ENCODE assay signal across 13 mouse cellular contexts in the genomic region with DNA sequence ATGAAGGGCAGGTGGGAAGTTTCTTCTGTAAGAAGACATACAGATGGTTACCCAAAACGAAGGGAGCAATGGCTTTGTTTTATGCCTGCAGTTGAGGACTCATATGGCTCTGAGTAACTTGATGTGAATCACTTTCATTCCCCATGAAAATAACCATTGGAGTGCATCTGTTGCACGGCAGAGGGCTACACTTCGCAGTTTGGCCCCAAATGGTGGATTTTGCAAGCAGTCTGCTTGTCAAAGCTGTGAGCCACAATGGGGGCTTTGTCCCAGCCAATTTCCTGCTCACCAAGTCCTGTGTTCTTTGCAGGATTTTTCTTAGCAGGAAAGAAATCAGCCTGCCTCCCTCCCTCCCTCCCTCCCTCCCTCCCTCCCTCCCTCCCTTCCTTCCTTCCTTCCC.
DNase-seq lines count a peak whose midpoint lies in the region; ATAC-seq and TF ChIP-seq lines count a peak whose summit lies in the region.
"Had no signal": no experiment of that assay in that cellular context is flagged by ENCODE, and none has a peak within 500 bp of the region (broad histone marks: within the 10 kb centered on the region; RNA-seq: fewer than 3 reads in every experiment).

No protein-coding gene starts in this region.

- no peaks in the 10 kb centered on the region for H3K27me3 ChIP-seq in hindbrain, embryonic 10.5 days (ENCODE audit: insufficient read depth, poor library complexity, severe bottlenecking)
- no peaks in the 10 kb centered on the region for H3K27me3 ChIP-seq in hindbrain, embryonic 16.5 days (replicated peaks; ENCODE audit: control insufficient read depth, insufficient read depth, low read length)
- H3K27me3 ChIP-seq in forebrain, embryonic 14.5 days (replicated peaks; ENCODE audit: control insufficient read depth, insufficient read depth, low read length), result no peaks in the 10 kb centered on the region
- H3K27me3 ChIP-seq: limb, embryonic 13.5 days had no signal

- H3K4me1 ChIP-seq in hindbrain, embryonic 10.5 days (replicated peaks), result peaks cover 41% of the 10 kb centered on the region
- H3K4me1 ChIP-seq in hindbrain, embryonic 16.5 days (ENCODE audit: control insufficient read depth, insufficient read depth, low read depth, low read length), result no peaks in the 10 kb centered on the region; the same call in none of the 2 replicates
- H3K4me1 ChIP-seq in forebrain, embryonic 14.5 days (ENCODE audit: control insufficient read depth, insufficient read depth, low read length), result peaks cover 11% of the 10 kb centered on the region

- peak; percentile 18 for DNase-seq in hindbrain, embryonic 10.5 days (ENCODE audit: low spot score)
- peak; percentile 91 for DNase-seq in brain, embryonic 14.5 days (ENCODE audit: low read depth)
- peak; percentile 70 for DNase-seq in forebrain, embryonic 14.5 days (ENCODE audit: low spot score)
- peak; percentile 65 to 71 for DNase-seq in layer of hippocampus, postnatal 10 days (ENCODE audit: low spot score in 2 of 2)
- DNase-seq in testis, postnatal 10 days (ENCODE audit: low spot score), result no peak
- DNase-seq in heart, postnatal 36 days, result no peak
- DNase-seq: adrenal gland, postnatal 10 days; kidney, adult 8-10 months; lung, postnatal 36 days; midbrain, embryonic 14.5 days had no signal

- no peak for ATAC-seq in hindbrain, embryonic 16.5 days
- 0 out of 2 replicates have a peak, but pooled peaks have one; percentile 46 for ATAC-seq in forebrain, embryonic 14.5 days

- WGBS in hindbrain, embryonic 10.5 days, result 48% methylated on average over 3 of the region's 3 CpGs
- 30% methylated on average over 3 of the region's 3 CpGs for WGBS in hindbrain, embryonic 16.5 days
- WGBS in forebrain, embryonic 14.5 days, result 12% methylated on average over 3 of the region's 3 CpGs

- no peak for TF ChIP-seq POLR2A in brain, embryonic 14.5 days (IDR thresholded peaks at IDR 0.05; ENCODE audit: borderline replicate concordance, extremely low read depth, insufficient read depth, insufficient read length, poor library complexity, severe bottlenecking)

- no peaks in the 10 kb centered on the region for H3K36me3 ChIP-seq in hindbrain, embryonic 10.5 days
- no peaks in the 10 kb centered on the region for H3K36me3 ChIP-seq in hindbrain, embryonic 16.5 days (ENCODE audit: control insufficient read depth, insufficient read depth, low read length)
- H3K36me3 ChIP-seq in forebrain, embryonic 14.5 days (ENCODE audit: control insufficient read depth, insufficient read depth, low read length), result no peaks in the 10 kb centered on the region
- H3K36me3 ChIP-seq: limb, embryonic 13.5 days had no signal

- intact Hi-C loops in heart, postnatal 36 days (cut with DNase I), result no loop called here

- no peak for TF ChIP-seq CTCF in brain, embryonic 14.5 days (IDR thresholded peaks at IDR 0.05; ENCODE audit: borderline replicate concordance, extremely low read depth, insufficient read depth, insufficient read length)

- H3K27ac ChIP-seq in hindbrain, embryonic 10.5 days, result peak overlapping the region; percentile 56; the same call in 1 of the 2 replicates
- no peak overlapping the region for H3K27ac ChIP-seq in hindbrain, embryonic 16.5 days (ENCODE audit: low read depth, low read length)
- 0 out of 2 replicates have a peak overlapping the region, but pooled peaks have one; percentile 11 for H3K27ac ChIP-seq in forebrain, embryonic 14.5 days (ENCODE audit: low read depth, low read length)

- H3K4me3 ChIP-seq in hindbrain, embryonic 10.5 days, result no peak overlapping the region
- no peak overlapping the region for H3K4me3 ChIP-seq in hindbrain, embryonic 16.5 days (ENCODE audit: low read length)
- H3K4me3 ChIP-seq in forebrain, embryonic 14.5 days (ENCODE audit: low read depth, low read length), result no peak overlapping the region
- H3K4me3 ChIP-seq: limb, embryonic 13.5 days had no signal

- H3K9me3 ChIP-seq in hindbrain, embryonic 10.5 days, result peaks cover 4% of the 10 kb centered on the region
- no peaks in the 10 kb centered on the region for H3K9me3 ChIP-seq in hindbrain, embryonic 16.5 days (ENCODE audit: control insufficient read depth, low read length)
- no peaks in the 10 kb centered on the region for H3K9me3 ChIP-seq in forebrain, embryonic 14.5 days (replicated peaks; ENCODE audit: control insufficient read depth, low read length)

- no peak overlapping the region for H3K4me2 ChIP-seq in hindbrain, embryonic 16.5 days (ENCODE audit: low read length)
- no peak overlapping the region for H3K4me2 ChIP-seq in forebrain, embryonic 14.5 days (ENCODE audit: low read length)
- H3K4me2 ChIP-seq: hindbrain, embryonic 14.5 days; limb, embryonic 13.5 days had no signal

- H3K9ac ChIP-seq in hindbrain, embryonic 16.5 days (ENCODE audit: low read depth, low read length), result no peak overlapping the region
- H3K9ac ChIP-seq in forebrain, embryonic 14.5 days (ENCODE audit: low read length), result no peak overlapping the region
- H3K9ac ChIP-seq: hindbrain, embryonic 14.5 days; limb, embryonic 13.5 days had no signal

Comparison
In these comparisons a context has a peak if more than half of its experiments do, and no peak if none do; other contexts are left out.
1. DNase-seq: peak in hindbrain, embryonic 10.5 days (single experiment), brain, embryonic 14.5 days (single experiment), forebrain, embryonic 14.5 days (single experiment) and layer of hippocampus, postnatal 10 days (2 of 2); none in testis, postnatal 10 days (single experiment) and heart, postnatal 36 days (0 of 2).